Mouse (Mus musculus): Measurements from ENCODE around the gene Gm15013.
"Not testable (repeated sequence)": the region's sequence is repeated elsewhere in the genome, so short reads cannot be mapped to it uniquely, and the experiment has no call there.

The Gm15013 gene

GRCm38 (mm10) chrX:139714381-139714780 lies at the start of gene Gm15013:
TSS of gene Gm15013 (minus strand) at chrX:139714481.
- no peak for DNase-seq (ENCODE audit: low spot score)

- no peak for DNase-seq (ENCODE audit: low spot score)
Measured at GRCm38 (mm10) chrX:139762546-139762945, 48.3 kb upstream of the Gm15013 start.

GRCm38 (mm10) chrX:139758634-139759033 lies 44.4 kb upstream of the Gm15013 start:
- DNase-seq (ENCODE audit: low spot score): not testable (repeated sequence)

GRCm38 (mm10) chrX:139751855-139752254 lies 37.6 kb upstream of the Gm15013 start:
- peak; percentile 10 for DNase-seq (ENCODE audit: low spot score)

- no peak for DNase-seq (ENCODE audit: low spot score)
Measured at GRCm38 (mm10) chrX:139737066-139737465, 22.8 kb upstream of the Gm15013 start.

- DNase-seq (ENCODE audit: low spot score): no peak
Measured at GRCm38 (mm10) chrX:139730541-139730940, 16.3 kb upstream of the Gm15013 start.

GRCm38 (mm10) chrX:139722350-139722749 lies 8.1 kb upstream of the Gm15013 start:
- DNase-seq (ENCODE audit: low spot score): no peak

- peak; percentile 20 for DNase-seq (ENCODE audit: low spot score)
Measured at GRCm38 (mm10) chrX:139684775-139685695, 29.2 kb downstream of the Gm15013 start, which contains the start of gene Tbc1d8b. TSS of gene Tbc1d8b (plus strand) at chrX:139684996.

- DNase-seq (ENCODE audit: low spot score): no peak
Measured at GRCm38 (mm10) chrX:139684410-139684774, 29.9 kb downstream of the Gm15013 start.

- DNase-seq (ENCODE audit: low spot score): no peak
Measured at GRCm38 (mm10) chrX:139665829-139666228, 48.5 kb downstream of the Gm15013 start.
